Mouse (Mus musculus) liver, postnatal 0 days (tissue): Measurements from ENCODE around the gene Zfp266.

ENCODE experiments used
- CTCF ChIP-seq: sonication (generic); IDR thresholded peaks from 2 replicates; pipeline ENCODE4 v1.5.1; 2016; ENCODE audit warnings: antibody characterized with exemption, low read depth
- EP300 ChIP-seq: IDR thresholded peaks from 2 replicates; pipeline ENCODE4 v1.6.1; 2016; ENCODE audit warnings: antibody characterized with exemption, low read depth, mild to moderate bottlenecking

DNA sequence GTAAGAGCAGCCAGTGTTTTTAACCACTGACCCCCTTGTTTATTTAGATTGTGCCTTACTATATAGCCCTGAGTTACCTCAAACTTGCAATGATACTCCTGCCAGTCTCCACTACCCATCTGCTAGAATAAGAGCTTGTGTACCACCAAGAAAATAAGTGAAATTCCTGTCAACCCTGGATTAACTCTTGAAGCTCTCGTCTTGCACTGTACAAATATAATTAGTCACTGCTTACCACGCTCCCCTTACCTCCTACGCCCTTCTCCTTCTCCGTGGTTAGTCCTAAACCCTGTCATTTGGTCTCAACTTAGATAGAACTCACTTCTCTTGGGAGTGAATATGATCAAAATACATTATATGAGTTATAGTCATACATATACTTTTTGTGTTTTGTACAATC, 2.5 kb downstream of the Zfp266 start:
- no peak for TF ChIP-seq CTCF
- TF ChIP-seq EP300, result no peak
